Mouse (Mus musculus) erythroblast, embryonic 14.5 days (primary cell): Measurements from ENCODE around the gene Zbtb7b.

Experiments used
- GATA1 ChIP-seq: IDR thresholded peaks from 2 replicates; pipeline ENCODE4 v1.6.1; 2012; ENCODE audit warnings: low read length, inconsistent platforms, mixed read lengths
- TAL1 ChIP-seq: IDR thresholded peaks from 3 replicates; pipeline ENCODE4 v1.6.1; 2012; ENCODE audit warnings: low read length, inconsistent platforms, mixed read lengths

GRCm38 (mm10) chr3:89418170-89418860 is 23.7 kb upstream of the Zbtb7b start, which contains the start of the genes Cks1b and Shc1:
- no peak for TF ChIP-seq GATA1
- no peak for TF ChIP-seq TAL1
